Mouse (Mus musculus): Measurements from ENCODE around the gene Cngb1. TPM values are rescaled to one million over a fixed set of nuclear protein-coding genes. Genes with fewer than 3 reads are reported as not detected.

The Cngb1 gene
- not detected for total RNA-seq (2023)

DNA sequence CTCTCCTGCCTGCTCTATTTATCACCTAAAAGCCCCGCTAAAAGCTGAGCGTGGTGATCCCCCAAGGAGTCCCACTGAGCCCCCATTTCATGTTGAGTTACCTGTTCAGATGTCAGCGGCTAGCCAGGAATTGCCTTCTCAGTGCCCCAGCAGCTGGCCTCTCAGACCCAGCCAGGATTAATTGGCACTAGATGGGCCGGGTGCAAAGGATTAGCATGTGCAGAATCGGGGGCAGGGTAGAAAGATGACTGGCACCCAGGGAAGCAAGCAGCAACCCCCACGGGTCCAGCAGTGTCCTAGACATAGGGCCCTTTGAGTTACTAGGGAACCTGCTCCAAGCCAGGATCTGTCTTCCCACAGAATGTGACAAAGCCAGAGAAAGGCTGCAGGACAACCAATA lies at the start of gene Cngb1:
TSS of gene Cngb1 (minus strand) at position 155 of the 400 bp plus-strand sequence.

DNA sequence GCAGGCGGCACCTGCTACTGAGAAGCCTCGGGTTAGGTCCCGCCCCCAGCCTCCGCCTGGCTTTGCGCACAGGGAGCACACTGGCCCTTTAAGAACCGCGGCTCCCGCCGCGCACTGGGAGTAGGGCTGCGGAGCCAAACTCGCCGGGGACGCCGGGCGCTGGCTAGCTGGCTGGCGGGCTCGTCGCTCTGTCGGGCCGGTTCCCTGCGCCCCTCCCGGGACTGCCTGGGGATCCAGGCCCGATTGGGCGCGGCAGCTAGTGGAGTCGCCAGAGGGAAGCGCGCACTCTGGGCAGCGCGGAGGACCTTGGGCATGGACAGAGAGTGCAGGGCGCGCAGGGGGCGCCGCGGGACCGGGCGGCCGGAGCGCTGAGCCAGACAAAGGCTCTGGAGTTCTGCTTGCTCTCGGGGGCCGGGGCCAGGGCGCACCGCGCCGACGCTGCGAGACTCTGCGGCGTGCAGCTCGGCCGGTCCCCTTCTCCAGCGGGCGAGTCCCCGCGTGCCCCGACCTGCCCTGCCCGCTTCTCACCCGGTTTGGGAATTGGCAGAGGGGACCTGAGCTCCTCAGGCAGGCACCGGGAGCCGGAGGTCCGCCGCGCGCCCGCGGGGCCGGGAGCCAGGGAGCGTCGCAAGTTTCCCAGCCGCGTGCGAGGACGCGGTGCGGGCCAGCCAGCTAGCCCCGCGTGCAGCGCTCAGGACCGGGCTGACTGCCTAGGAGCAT lies 45.9 kb upstream of the Cngb1 start, which contains the start of gene Mmp15:
TSS of gene Mmp15 (plus strand) at position 118 of the 720 bp plus-strand sequence.

GRCm38 (mm10) chr8:95331720-95332436 lies 25.5 kb upstream of the Cngb1 start, which contains the start of the genes Zfp319 and Usb1:
TSS of gene Zfp319 (minus strand) at chr8:95331950.
TSS of gene Usb1 (plus strand) at chr8:95332284.

GRCm38 (mm10) chr8:95310342-95310970 lies 4.1 kb upstream of the Cngb1 start, which contains the start of gene Tepp:
TSS of gene Tepp (plus strand) at chr8:95310566.

GRCm38 (mm10) chr8:95202649-95203275 lies 103.6 kb downstream of the Cngb1 start, which contains the start of gene Kifc3:
TSS of gene Kifc3 (minus strand) at chr8:95202812.

Other genes starting within 250 kb of the Cngb1 start
- 17.4 TPM for gene Katnb1, start 225.4 kb downstream of the Cngb1 start, total RNA-seq (2023)
- gene Kifc3, start 103.8 kb downstream of the Cngb1 start, total RNA-seq (2023): 9.9 TPM
- not detected for gene Tepp, start 4.0 kb upstream of the Cngb1 start, total RNA-seq (2023)
- gene Zfp319, start 25.4 kb upstream of the Cngb1 start, total RNA-seq (2023): 16.7 TPM
- gene Usb1, start 25.7 kb upstream of the Cngb1 start, total RNA-seq (2023): 43.0 TPM
- gene Mmp15, start 45.7 kb upstream of the Cngb1 start, total RNA-seq (2023): 1.1 TPM
- 49.7 TPM for gene Cfap20, start 128.3 kb upstream of the Cngb1 start, total RNA-seq (2023)
- 74.6 TPM for gene Csnk2a2, start 183.5 kb upstream of the Cngb1 start, total RNA-seq (2023)
- not detected for gene Ccdc113, start 227.5 kb upstream of the Cngb1 start, total RNA-seq (2023)